Mouse (Mus musculus) stomach, postnatal 0 days (tissue): Measurements from ENCODE around the gene Pih1d1. TPM values are rescaled to one million over a fixed set of nuclear protein-coding genes. Genes with fewer than 3 reads are reported as not detected.
"Not testable (repeated sequence)": the region's sequence is repeated elsewhere in the genome, so short reads cannot be mapped to it uniquely, and the experiment has no call there.

ENCODE experiments used
- ATAC-seq: fragments of 200-750 bp; cut with Nextera tagmentation; 2 replicates; pipeline ENCODE4 v1.8.0; 2017; ENCODE audit not compliant: low FRiP score, low TSS enrichment
- DNase-seq: peaks from one replicate; pipeline ENCODE4 v3.0.0-alpha.2; 2016; ENCODE audit warnings: low spot score
- H3K27ac ChIP-seq: fragments of 300-500 bp; sonication (generic); replicated peaks from 2 replicates; pipeline ENCODE4 v1.5.1; 2014; ENCODE audit warnings: mild to moderate bottlenecking, control low read depth
- H3K27me3 ChIP-seq: fragments of 300-500 bp; sonication (generic); 2 replicates; pipeline ENCODE4 v1.6.1; 2014; ENCODE audit warnings: low read length; ENCODE audit not compliant: control insufficient read depth, insufficient read depth
- H3K36me3 ChIP-seq: fragments of 300-500 bp; sonication (generic); 2 replicates; pipeline ENCODE4 v1.6.1; 2014; ENCODE audit warnings: low read length, mixed read lengths; ENCODE audit not compliant: control insufficient read depth, insufficient read depth
- H3K4me1 ChIP-seq: fragments of 300-500 bp; sonication (generic); replicated peaks from 2 replicates; pipeline ENCODE4 v1.6.1; 2014; ENCODE audit warnings: antibody characterized with exemption; ENCODE audit not compliant: control insufficient read depth, insufficient read depth
- H3K4me2 ChIP-seq: fragments of 300-500 bp; sonication (generic); replicated peaks from 2 replicates; pipeline ENCODE4 v1.6.1; 2014; ENCODE audit warnings: low read depth, mild to moderate bottlenecking, control low read depth, moderate library complexity
- H3K4me3 ChIP-seq: fragments of 300-500 bp; sonication (generic); 2 replicates; pipeline ENCODE4 v1.5.1; 2014; ENCODE audit warnings: low read depth, low read length, control low read depth
- H3K9ac ChIP-seq: fragments of 300-500 bp; sonication (generic); 2 replicates; pipeline ENCODE4 v1.6.1; 2014; ENCODE audit warnings: mild to moderate bottlenecking, low read length, control low read depth, mixed read lengths
- H3K9me3 ChIP-seq: fragments of 300-500 bp; sonication (generic); 2 replicates; pipeline ENCODE4 v1.6.1; 2016; ENCODE audit warnings: low read length; ENCODE audit not compliant: control insufficient read depth
- CTCF ChIP-seq: IDR thresholded peaks from 2 replicates; pipeline ENCODE4 v1.5.1; 2016; ENCODE audit warnings: antibody characterized with exemption, low read depth, mild to moderate bottlenecking, moderate library complexity
- EP300 ChIP-seq: optimal IDR thresholded peaks from 2 replicates; pipeline ENCODE3; 2016; ENCODE audit warnings: antibody characterized with exemption
- WGBS: fragments of 180-500 bp; shearing (Covaris S2); extraction: QIAGEN DNeasy Blood & Tissue Kit; methylation state at CpG from one replicate; pipeline ENCODE4 v1.1.7; 2014; 5-methylcytosine and 5-hydroxymethylcytosine counted together
- polyA plus RNA-seq: library from polyadenylated mRNA; unstranded; fragments of >200 nt; fragmentation: Nextera tagmentation; extraction: Ambion mirVana; gene quantifications from 2 replicates; pipeline ENCODE4 v1.2.1, GENCODE M21; 2015

The Pih1d1 gene
- polyA plus RNA-seq, 1 experiment from 2014 or later, result 49.0 TPM

- Histone ChIP-seq H3K36me3 (no peaks in the 10 kb centered on the region), H3K4me3 (no peak overlapping the region), H3K9ac (no peak overlapping the region), H3K27me3 (peaks cover 22% of the 10 kb centered on the region; the same call in 1 of the 2 replicates), H3K4me1 (peaks cover 4% of the 10 kb centered on the region; the same call in 1 of the 2 replicates), H3K4me2 (no peak overlapping the region), H3K9me3 (peaks cover 11% of the 10 kb centered on the region), H3K27ac (no peak overlapping the region)
- no peak for DNase-seq
- TF ChIP-seq EP300, result no peak
- TF ChIP-seq CTCF, result no peak
- ATAC-seq, result no peak
- 6% methylated on average over 24 of the region's 24 CpGs for WGBS
Observed at GRCm38 (mm10) chr7:45168656-45169055, 14.6 kb downstream of the Pih1d1 start.

- 91% methylated on average over 3 of the region's 3 CpGs for WGBS
- Histone ChIP-seq H3K4me3 (no peak overlapping the region), H3K9me3 (peaks cover 11% of the 10 kb centered on the region), H3K4me2 (no peak overlapping the region), H3K27me3 (peaks cover 20% of the 10 kb centered on the region; the same call in 1 of the 2 replicates), H3K36me3 (no peaks in the 10 kb centered on the region), H3K9ac (no peak overlapping the region), H3K4me1 (no peaks in the 10 kb centered on the region), H3K27ac (no peak overlapping the region)
- ATAC-seq (no peak), DNase-seq (no peak)
- no peak for TF ChIP-seq EP300
- TF ChIP-seq CTCF, result no peak
Observed at GRCm38 (mm10) chr7:45169495-45169894, 15.4 kb downstream of the Pih1d1 start.

- H3K4me1 ChIP-seq, result 0 out of 2 replicates have a peak, but pooled peaks cover 6% of the 10 kb centered on the region
- 59% methylated on average over 7 of the region's 7 CpGs for WGBS
- H3K9ac ChIP-seq, result no peak overlapping the region
- DNase-seq (no peak), ATAC-seq (no peak)
- H3K36me3 ChIP-seq, result no peaks in the 10 kb centered on the region
- no peak overlapping the region for H3K4me2 ChIP-seq
- no peak overlapping the region for H3K4me3 ChIP-seq
- H3K27ac ChIP-seq, result no peak overlapping the region
- TF ChIP-seq EP300, result no peak
- peak; percentile 48 for TF ChIP-seq CTCF
- peaks cover 11% of the 10 kb centered on the region for H3K9me3 ChIP-seq
- peaks cover 21% of the 10 kb centered on the region; the same call in 1 of the 2 replicates for H3K27me3 ChIP-seq
Observed at GRCm38 (mm10) chr7:45172974-45173373, 18.9 kb downstream of the Pih1d1 start.

GRCm38 (mm10) chr7:45173772-45174171, 19.7 kb downstream of the Pih1d1 start:
- 53% methylated on average over 1 of the region's 1 CpGs for WGBS
- H3K4me2 ChIP-seq, result not testable (repeated sequence)
- TF ChIP-seq CTCF, result peak; percentile 69

GRCm38 (mm10) chr7:45174567-45175280, 20.6 kb downstream of the Pih1d1 start:
- no peak for TF ChIP-seq CTCF
- TF ChIP-seq EP300, result no peak
- Histone ChIP-seq H3K27me3 (peaks cover 17% of the 10 kb centered on the region; the same call in 1 of the 2 replicates), H3K4me2 (no peak overlapping the region), H3K4me1 (0 out of 2 replicates have a peak, but pooled peaks cover 6% of the 10 kb centered on the region), H3K4me3 (no peak overlapping the region), H3K36me3 (no peaks in the 10 kb centered on the region), H3K9ac (no peak overlapping the region), H3K9me3 (peaks cover 6% of the 10 kb centered on the region), H3K27ac (no peak overlapping the region)
- ATAC-seq (no peak), DNase-seq (no peak)
- WGBS, result 5% methylated on average over 26 of the region's 29 CpGs

More at GRCm38 (mm10) chr7:45173772-45174171, 19.7 kb downstream of the Pih1d1 start:
- not testable (repeated sequence) for ATAC-seq, H3K9ac ChIP-seq, H3K27ac ChIP-seq, H3K4me3 ChIP-seq, DNase-seq, H3K4me1 ChIP-seq, H3K36me3 ChIP-seq
- Histone ChIP-seq H3K9me3 (peaks cover 11% of the 10 kb centered on the region), H3K27me3 (peaks cover 21% of the 10 kb centered on the region; the same call in 1 of the 2 replicates)

- Histone ChIP-seq H3K9me3 (no peaks in the 10 kb centered on the region), H3K4me3 (no peak overlapping the region), H3K4me1 (0 out of 2 replicates have a peak, but pooled peaks cover 6% of the 10 kb centered on the region), H3K4me2 (no peak overlapping the region), H3K27me3 (peaks cover 20% of the 10 kb centered on the region; the same call in 1 of the 2 replicates), H3K36me3 (no peaks in the 10 kb centered on the region), H3K9ac (no peak overlapping the region), H3K27ac (no peak overlapping the region)
- DNase-seq (no peak), ATAC-seq (no peak)
- TF ChIP-seq CTCF (no peak), EP300 (no peak)
- 3% methylated on average over 13 of the region's 13 CpGs for WGBS
Observed at GRCm38 (mm10) chr7:45175398-45175797, 21.3 kb downstream of the Pih1d1 start.
